Mouse (Mus musculus) right cerebral cortex, postnatal 36 days (tissue): ENCODE measurements around the gene Adgrg3.
A peak's percentile ranks its signal among the peaks of the same experiment; 100 is the strongest.

Experiments
- DNase-seq, 2 experiments: peaks; one replicate each; pipeline ENCODE4 v3.0.0; 2022; ENCODE audit warnings: low spot score in 2 of 2, mixed read lengths in 1 of 2

Gene Adgrg3

DNA sequence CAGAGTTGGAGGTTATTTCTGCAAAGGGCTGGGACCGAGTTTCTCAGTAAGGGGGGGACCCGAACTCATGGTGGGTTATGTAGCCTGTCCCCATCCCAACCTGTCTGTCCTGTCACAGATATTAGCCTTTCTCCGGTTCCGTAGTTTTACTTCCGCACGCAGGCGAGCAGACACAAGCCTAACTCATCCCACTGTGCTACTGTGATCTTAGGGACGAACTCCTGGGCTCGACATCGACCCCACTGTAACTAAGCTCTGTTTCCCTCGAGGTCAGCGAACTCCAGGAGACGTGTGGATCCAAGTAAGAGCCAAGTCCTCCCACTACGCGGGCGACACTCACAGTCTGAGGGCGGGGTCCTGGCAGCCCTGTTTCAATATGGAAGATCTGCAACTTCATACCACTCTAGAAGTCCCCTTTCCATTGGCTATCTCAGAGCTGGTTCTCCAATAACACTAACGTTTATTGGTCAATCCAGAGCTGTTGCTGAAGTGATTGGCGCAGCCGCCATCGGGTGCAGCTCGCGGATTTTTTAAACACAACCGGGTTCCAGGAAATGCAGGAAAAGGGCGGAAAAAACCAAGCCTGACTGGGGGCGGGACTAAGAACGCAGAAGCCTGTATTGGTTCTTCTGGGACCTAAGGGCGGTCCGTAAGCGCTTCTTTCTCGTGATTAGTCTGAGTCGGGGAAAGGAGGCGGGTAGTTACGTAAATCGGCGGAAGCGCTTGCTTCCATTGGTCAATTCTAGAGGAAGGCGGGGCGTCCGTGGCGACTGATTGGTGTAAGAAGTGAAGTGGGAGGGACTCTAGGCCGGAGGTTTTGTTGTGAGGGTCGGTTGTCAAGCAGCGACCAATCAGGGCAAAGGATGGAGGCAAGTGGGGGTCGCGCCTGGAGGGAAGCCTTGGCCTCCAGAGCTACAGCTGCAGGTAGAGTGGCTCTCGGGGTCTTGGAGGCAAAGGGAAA lies 63.2 kb downstream of the Adgrg3 start, which contains the start of gene Katnb1:
Katnb1 (plus strand) TSS at position 806 of the 961 bp plus-strand sequence.
- DNase-seq = peak; percentile 99

DNA sequence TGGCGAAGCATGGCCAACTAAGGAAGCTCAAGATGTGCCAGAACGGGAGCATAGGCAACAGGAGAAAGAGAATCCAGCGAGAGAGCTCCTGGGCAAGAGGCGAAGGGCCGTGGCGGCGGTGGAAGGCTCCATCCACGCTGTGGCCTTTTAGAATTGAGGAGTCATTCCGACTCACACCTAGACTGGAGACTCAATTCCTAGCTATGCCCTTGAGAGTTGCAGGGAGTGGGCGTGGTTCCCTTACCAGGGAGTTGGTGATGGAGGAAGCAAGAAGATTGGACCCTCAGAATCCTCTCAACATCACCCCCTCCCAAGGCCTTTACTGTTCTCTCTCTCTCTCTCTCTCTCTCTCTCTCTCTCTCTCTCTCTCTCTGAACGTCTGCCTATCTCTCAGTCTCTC lies 64.2 kb downstream of the Adgrg3 start:
- no peak for DNase-seq

DNA sequence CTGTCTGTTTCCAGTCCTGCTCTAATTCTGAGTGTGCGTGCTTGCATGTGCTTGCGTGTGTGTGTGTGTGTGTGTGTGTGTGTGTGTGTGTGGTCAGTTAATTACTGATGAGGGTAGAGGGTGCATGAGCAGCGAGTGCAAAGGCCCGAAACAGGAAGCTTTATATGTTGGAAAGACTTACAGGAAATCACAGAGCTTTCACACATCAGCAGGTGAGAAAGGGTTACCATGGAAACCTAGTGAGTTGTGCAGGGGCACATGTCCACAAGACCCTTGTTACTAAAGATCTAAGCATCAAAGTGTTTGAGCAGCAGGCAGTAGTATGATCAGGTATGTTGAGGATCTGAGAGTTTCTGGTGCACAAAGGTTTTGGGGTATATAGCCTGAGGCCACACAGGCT lies 66.8 kb downstream of the Adgrg3 start:
- DNase-seq = no peak

DNA sequence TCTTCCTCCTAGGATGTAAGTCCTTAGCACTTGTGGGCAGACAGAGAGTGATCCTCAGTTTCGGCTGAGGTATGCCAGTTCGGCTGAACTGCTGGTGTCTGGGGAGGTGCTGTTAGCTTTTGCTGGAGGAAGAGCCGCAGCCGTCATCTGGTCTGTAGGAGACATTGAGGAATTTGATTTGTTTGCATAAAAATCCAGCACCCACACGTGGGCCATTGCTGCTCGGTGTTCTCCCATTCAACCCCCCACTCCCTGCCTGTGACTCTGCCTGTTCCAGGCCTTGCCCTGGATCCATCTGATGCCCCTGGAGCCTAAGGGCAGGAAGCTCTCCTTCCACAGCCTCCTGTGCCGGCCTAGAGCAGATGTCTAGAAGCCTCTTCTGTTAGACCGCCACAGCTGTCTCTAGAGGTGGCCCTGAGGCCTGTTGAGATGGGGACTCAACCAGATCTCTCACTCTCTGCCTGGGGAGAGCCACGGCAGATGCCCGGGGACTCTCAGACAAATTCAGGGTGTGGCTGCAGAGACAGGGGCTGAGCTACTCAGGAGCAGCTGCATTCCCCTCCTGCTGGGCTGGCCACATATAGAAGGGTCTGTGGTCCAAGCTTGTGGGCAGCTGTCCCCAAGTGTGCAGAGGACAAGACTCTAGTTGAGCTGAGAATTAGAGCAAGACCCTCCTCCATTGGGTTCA lies 67.4 kb downstream of the Adgrg3 start:
- DNase-seq = no peak

DNA sequence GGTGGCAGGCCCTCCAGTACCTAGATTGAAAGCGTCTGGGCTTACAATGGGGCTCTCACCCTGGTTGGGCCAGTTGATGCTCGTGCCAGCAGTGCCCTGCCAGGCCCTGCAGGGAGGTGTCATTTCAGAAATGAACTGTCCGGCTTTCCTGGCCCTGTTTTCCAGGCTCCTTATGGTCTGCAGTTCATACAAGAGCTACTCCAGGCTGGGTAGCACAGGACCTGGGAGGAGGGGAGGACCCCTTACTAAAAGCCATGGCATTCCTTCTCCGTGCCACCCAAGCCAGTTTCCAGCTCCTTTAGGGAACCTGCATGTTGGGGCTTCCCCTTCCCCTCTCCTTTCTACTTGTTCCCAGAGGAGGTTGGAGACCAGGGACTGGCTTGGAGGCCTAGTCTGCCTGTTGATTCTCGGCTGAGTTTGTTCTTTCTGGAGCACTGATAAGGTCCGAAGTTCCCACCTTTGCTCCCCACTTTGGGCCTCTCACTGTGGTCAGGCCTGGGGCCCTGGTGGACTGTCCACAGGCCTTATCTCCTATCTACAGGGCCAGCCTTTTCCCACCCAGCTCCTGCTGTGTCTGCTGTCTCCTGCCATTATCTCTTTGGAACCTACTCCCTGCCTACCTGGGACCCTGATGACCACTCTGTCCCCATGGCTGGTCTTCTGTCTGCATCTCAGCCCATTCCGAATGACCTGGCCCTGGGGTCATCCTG lies 68.1 kb downstream of the Adgrg3 start:
- no peak for DNase-seq

DNA sequence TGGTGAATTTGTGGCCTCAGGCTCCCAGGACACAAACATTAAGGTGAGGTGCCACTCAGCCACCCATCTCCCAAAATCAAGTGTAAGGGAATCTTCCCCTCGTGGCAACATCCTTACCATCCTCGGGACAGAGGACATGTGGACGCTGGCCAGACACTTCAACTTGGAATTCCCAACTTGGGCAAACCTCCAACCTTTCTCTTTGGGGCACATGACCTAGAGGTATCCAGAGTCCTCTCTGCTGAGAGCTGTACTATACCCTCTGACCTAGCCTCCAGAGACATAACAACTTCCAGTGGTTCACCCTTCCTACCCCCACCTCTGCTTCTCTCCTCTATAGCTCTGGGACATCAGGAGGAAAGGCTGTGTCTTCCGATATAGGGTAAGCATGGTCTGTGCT lies 76.1 kb downstream of the Adgrg3 start:
- no peak for DNase-seq
